Mouse (Mus musculus) ZHBTc4 (cell line): ENCODE results near the gene Ccr4.
A peak's percentile ranks its signal among the peaks of the same experiment; 100 is the strongest.

Source experiments
- DNase-seq: peaks from one replicate; pipeline ENCODE4 v3.0.0-alpha.2; 2011; ENCODE audit warnings: low read depth, low spot score

The Ccr4 gene

GRCm38 (mm10) chr9:114504816-114505215 lies at the start of gene Ccr4:
Gene Ccr4 (minus strand): TSS chr9:114504916.
- DNase-seq: no peak

- DNase-seq: peak; percentile 81
Measured at GRCm38 (mm10) chr9:114553828-114554227, 49.1 kb upstream of the Ccr4 start.

- DNase-seq: peak; percentile 37
Measured at GRCm38 (mm10) chr9:114550033-114550432, 45.3 kb upstream of the Ccr4 start.

GRCm38 (mm10) chr9:114549117-114549516 lies 44.4 kb upstream of the Ccr4 start:
- DNase-seq: peak; percentile 92

GRCm38 (mm10) chr9:114548496-114548895 lies 43.8 kb upstream of the Ccr4 start:
- DNase-seq: no peak

GRCm38 (mm10) chr9:114547643-114548077 lies 42.9 kb upstream of the Ccr4 start:
- peak; percentile 69 for DNase-seq

GRCm38 (mm10) chr9:114546765-114547164 lies 42.0 kb upstream of the Ccr4 start:
- peak; percentile 81 for DNase-seq

GRCm38 (mm10) chr9:114544754-114545393 lies 40.2 kb upstream of the Ccr4 start:
- no peak for DNase-seq

- DNase-seq: no peak
Measured at GRCm38 (mm10) chr9:114543882-114544753, 39.4 kb upstream of the Ccr4 start.

- peak; percentile 69 for DNase-seq
Measured at GRCm38 (mm10) chr9:114541279-114541741, 36.6 kb upstream of the Ccr4 start.

GRCm38 (mm10) chr9:114538996-114539563 lies 34.4 kb upstream of the Ccr4 start:
- DNase-seq: no peak

GRCm38 (mm10) chr9:114536628-114537027 lies 31.9 kb upstream of the Ccr4 start:
- DNase-seq: peak; percentile 56

- peak; percentile 61 for DNase-seq
Measured at GRCm38 (mm10) chr9:114534747-114535517, 30.2 kb upstream of the Ccr4 start.

- peak; percentile 89 for DNase-seq
Measured at GRCm38 (mm10) chr9:114533848-114534247, 29.1 kb upstream of the Ccr4 start.

GRCm38 (mm10) chr9:114531276-114531675 lies 26.6 kb upstream of the Ccr4 start:
- DNase-seq: no peak

- DNase-seq: no peak
Measured at GRCm38 (mm10) chr9:114528680-114529048, 23.9 kb upstream of the Ccr4 start.

GRCm38 (mm10) chr9:114527992-114528679 lies 23.4 kb upstream of the Ccr4 start:
- DNase-seq: peak; percentile 98

GRCm38 (mm10) chr9:114527085-114527484 lies 22.4 kb upstream of the Ccr4 start:
- peak; percentile 94 for DNase-seq

GRCm38 (mm10) chr9:114526581-114526980 lies 21.9 kb upstream of the Ccr4 start:
- DNase-seq: peak; percentile 64

GRCm38 (mm10) chr9:114525891-114526290 lies 21.2 kb upstream of the Ccr4 start:
- DNase-seq: peak; percentile 84

GRCm38 (mm10) chr9:114525073-114525633 lies 20.4 kb upstream of the Ccr4 start:
- DNase-seq: peak; percentile 76
